Mouse (Mus musculus) embryonic facial prominence, embryonic 10.5 days (tissue): ENCODE results near the gene Gli1. TPM values are rescaled to one million over a fixed set of nuclear protein-coding genes. Genes with fewer than 3 reads are reported as not detected.

Experiments used
- DNase-seq: peaks from one replicate; pipeline ENCODE4 v3.0.0-alpha.2; 2017; ENCODE audit warnings: low spot score
- H3K27ac ChIP-seq: fragments of 300-500 bp; sonication (generic); replicated peaks from 2 replicates; pipeline ENCODE4 v1.5.1; 2016; ENCODE audit warnings: mild to moderate bottlenecking
- H3K27me3 ChIP-seq: fragments of 300-500 bp; sonication (generic); replicated peaks from 2 replicates; pipeline ENCODE4 v1.6.1; 2016; ENCODE audit warnings: low read depth, mild to moderate bottlenecking; ENCODE audit not compliant: poor library complexity, severe bottlenecking
- H3K36me3 ChIP-seq: fragments of 300-500 bp; sonication (generic); replicated peaks from 2 replicates; pipeline ENCODE4 v1.6.1; 2016; ENCODE audit warnings: mild to moderate bottlenecking, moderate library complexity
- H3K4me1 ChIP-seq: fragments of 300-500 bp; sonication (generic); 2 replicates; pipeline ENCODE4 v1.6.1; 2016
- H3K4me3 ChIP-seq: fragments of 300-500 bp; sonication (generic); 2 replicates; pipeline ENCODE4 v1.5.1; 2016; ENCODE audit warnings: mild to moderate bottlenecking, moderate library complexity
- H3K9me3 ChIP-seq: fragments of 300-500 bp; sonication (generic); 2 replicates; pipeline ENCODE4 v1.6.1; 2016; ENCODE audit warnings: mild to moderate bottlenecking
- WGBS: fragments of 180-500 bp; shearing (Covaris S2); methylation state at CpG from one replicate; pipeline ENCODE4 v1.1.7; 2016; 5-methylcytosine and 5-hydroxymethylcytosine counted together
- polyA plus RNA-seq: library from polyadenylated mRNA; unstranded; fragments of >200 nt; fragmentation: Nextera tagmentation; extraction: Ambion mirVana; gene quantifications from 2 replicates; pipeline ENCODE4 v1.2.1, GENCODE M21; 2016

Gene Gli1
- 11.4 and 13.0 TPM in 2 replicates for polyA plus RNA-seq

DNA sequence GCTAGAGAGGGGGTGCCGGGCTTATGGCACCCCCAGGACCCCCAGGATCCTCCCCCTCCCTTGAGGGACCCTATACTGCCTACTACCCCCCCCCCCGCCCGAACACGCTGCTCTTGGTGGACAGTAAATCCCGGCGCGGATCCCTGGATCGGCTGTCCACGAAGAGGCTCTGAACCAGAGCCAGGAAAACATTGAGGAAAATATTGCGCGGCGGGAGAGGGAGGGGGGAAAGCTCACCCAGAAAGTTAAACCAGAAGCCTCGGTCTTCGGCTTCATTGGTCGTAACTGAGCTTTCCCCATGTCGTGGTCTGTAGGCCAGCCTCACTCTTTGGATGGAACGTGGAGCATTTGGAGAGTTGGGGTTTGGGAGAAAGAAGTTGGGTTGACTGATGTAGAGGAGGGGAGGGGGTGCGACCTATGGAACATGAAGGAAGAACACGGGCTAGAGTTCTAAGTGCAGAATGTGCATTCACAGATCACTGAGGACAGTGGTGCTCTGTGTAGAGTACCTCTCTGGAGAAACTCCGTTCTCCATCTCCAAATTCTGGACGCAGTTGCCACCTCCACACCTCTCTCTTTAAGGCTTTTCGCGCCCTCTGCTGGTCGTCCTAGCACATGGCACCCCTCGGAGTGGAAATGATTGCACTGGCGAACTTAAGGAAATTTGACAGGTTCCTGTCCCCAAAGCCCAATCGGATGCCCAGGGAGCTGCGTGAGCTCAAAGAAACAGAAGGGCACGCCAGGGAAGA lies at the start of gene Gli1:
Gli1 (minus strand) TSS at position 84 of the 749 bp plus-strand sequence.
- WGBS = under 1% methylated on average over 29 of the region's 29 CpGs
- H3K27me3 ChIP-seq = peaks cover 23% of the 10 kb centered on the region
- DNase-seq = peak; percentile 90
- peaks cover 13% of the 10 kb centered on the region for H3K36me3 ChIP-seq
- H3K27ac ChIP-seq = peak within 1 kb of the TSS; percentile 96
- no peaks in the 10 kb centered on the region for H3K9me3 ChIP-seq
- H3K4me3 ChIP-seq = peak within 1 kb of the TSS; percentile 72
- H3K4me1 ChIP-seq = peaks cover 45% of the 10 kb centered on the region

DNA sequence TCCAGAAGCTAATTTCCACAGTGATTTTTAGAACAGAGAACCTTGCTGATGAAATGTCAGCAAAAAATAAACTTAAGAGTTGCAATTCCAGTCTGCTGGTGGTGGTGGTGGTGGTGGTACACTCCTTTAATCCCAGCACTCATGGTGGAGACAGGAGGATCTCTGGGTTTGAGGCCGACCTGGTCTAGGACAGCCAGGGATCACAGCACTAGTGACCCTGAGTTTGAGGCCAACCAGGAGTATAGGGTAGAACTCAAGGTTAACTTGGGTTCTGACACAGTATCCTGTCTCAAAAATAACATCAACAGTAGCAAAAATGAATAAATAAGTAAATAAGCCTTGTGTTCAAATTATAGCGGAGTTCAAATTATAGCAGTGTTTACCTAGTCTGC lies 40.0 kb upstream of the Gli1 start:
- 55% methylated on average over 2 of the region's 2 CpGs for WGBS
- DNase-seq = no peak
- Histone ChIP-seq H3K27ac (peak overlapping the region; percentile 95), H3K36me3 (0 out of 2 replicates have a peak, but pooled peaks cover 3% of the 10 kb centered on the region), H3K4me1 (peaks cover 11% of the 10 kb centered on the region), H3K4me3 (peak overlapping the region; percentile 76), H3K27me3 (no peaks in the 10 kb centered on the region), H3K9me3 (no peaks in the 10 kb centered on the region)

DNA sequence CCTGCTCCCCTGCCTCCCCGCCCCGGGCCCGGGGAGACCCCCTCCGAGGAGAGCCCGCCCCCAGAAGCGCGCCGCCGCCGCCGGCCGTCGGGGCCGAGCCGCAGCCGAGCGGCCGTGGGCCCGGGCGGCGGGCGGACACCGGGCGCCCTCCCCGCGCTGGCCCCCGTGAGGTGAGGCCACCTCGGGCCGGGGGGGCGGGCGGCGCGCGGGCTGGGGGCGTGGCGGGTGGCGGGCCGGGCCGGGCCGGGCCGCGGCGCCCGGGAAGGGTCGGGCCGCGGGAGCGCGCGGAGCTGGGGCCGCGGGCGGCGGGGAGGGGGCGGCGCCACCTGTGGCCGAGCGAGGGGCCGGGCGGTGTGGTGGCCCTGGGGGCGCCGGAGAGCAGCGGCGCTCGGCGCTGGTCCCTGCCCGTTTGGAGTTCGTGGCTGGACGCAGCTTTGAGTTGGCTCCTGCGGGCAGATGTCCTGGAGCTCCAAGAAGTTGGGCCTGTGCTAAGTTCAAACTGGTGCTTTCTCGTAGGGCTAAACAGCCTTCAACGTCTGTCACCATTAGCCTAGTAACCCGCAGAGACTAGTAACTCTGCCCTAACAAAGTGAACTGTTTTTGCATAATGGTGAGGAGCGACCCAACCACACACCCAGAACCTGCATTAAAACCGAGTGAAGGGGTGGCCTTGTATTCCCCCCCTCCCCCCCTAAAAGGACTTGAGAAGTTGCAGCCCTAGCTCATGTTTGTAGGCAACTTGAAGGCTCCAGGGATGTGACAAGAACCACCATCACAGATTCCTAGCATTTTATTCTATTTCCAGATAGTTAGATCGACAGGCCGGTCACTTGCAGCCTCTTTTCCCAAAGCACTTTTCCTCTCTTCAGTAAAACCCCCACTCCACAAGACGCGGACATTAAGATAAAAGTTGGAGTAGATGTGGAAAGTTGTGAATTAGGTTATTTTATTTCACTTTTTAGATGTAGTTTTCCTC lies 39.3 kb upstream of the Gli1 start:
- no peaks in the 10 kb centered on the region for H3K27me3 ChIP-seq
- WGBS = 6% methylated on average over 78 of the region's 79 CpGs

DNA sequence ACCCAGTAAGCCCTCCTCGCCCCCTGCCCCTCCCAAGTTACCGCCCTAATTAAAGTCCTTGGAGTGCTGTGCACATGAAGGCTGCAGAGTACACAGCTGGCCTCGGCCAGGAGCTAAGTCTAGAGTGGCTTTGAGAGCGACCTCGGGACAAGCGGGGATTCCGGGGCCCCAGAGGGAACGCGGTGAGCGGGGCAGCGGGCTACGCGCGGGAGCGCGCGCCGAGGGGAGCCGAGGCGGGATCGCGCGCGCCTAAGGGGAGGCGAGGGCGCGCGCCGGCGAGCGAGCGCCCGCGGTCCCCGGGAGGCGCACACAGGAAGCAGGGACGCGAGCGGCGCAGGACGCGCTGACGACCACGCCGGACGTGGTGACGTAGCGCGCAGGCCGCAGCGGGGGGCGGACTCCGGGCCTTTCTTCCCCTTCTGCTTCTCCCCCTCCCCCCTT lies 38.5 kb upstream of the Gli1 start, which contains the start of gene R3hdm2:
R3hdm2 (plus strand) TSS at position 77 of the 441 bp plus-strand sequence.
- H3K27me3 ChIP-seq = no peaks in the 10 kb centered on the region
- DNase-seq = peak; percentile 98
- H3K9me3 ChIP-seq = no peaks in the 10 kb centered on the region
- H3K4me3 ChIP-seq = peak within 1 kb of the TSS; percentile 76
- 0 out of 2 replicates have a peak, but pooled peaks cover 3% of the 10 kb centered on the region for H3K36me3 ChIP-seq
- peak within 1 kb of the TSS; percentile 95 for H3K27ac ChIP-seq
- WGBS = under 1% methylated on average over 53 of the region's 53 CpGs
- peaks cover 11% of the 10 kb centered on the region for H3K4me1 ChIP-seq

More for the DNA sequence above, 39.3 kb upstream of the Gli1 start:
- DNase-seq = peak; percentile 85
- Histone ChIP-seq H3K27ac (peak overlapping the region; percentile 95), H3K9me3 (no peaks in the 10 kb centered on the region), H3K4me1 (peaks cover 11% of the 10 kb centered on the region), H3K4me3 (peak overlapping the region; percentile 76), H3K36me3 (0 out of 2 replicates have a peak, but pooled peaks cover 3% of the 10 kb centered on the region)

DNA sequence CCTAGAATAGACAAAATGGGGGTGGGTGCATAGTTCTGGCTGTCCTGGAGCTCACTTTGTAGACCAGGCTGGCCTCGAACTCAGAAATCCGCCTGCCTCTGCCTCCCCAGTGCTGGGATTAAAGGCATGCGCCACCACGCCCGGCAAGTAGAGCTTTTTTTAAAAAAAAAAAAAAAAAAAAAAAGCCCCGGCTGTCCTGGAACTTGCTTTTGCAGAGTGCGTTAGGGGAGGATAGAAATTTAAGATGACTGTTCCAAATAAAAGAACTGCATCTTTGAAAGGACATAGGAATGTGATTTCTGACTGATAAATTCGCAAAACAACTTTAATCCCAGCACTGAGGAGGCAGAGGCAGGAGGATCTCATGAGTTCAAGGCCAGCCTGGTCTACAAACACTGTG lies 37.9 kb upstream of the Gli1 start:
- 87% methylated on average over 8 of the region's 8 CpGs for WGBS
- H3K4me3 ChIP-seq = peak overlapping the region; percentile 76
- DNase-seq = no peak
- H3K9me3 ChIP-seq = no peaks in the 10 kb centered on the region
- peak overlapping the region; percentile 95 for H3K27ac ChIP-seq
- H3K4me1 ChIP-seq = peaks cover 11% of the 10 kb centered on the region
- no peaks in the 10 kb centered on the region for H3K27me3 ChIP-seq
- 0 out of 2 replicates have a peak, but pooled peaks cover 3% of the 10 kb centered on the region for H3K36me3 ChIP-seq

DNA sequence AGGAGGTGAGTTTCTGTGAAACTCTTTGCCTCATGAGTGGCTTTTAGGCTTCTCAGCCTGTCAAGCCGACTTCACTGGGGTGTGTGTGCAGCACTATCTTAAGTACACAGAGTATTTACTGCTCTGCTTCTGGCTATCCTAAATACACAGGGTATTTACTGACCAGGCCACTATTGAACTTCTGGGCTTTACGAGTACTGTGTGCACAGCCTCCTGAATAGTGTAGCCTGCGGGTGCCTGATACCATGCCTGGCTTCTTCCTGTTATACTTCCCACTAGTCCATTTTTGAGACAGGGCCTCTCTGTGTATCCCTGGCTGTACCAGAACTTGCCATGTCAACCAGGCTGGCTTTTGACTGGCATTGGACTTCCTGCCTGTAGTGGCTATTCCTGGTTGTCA lies 35.9 kb upstream of the Gli1 start:
- H3K36me3 ChIP-seq = no peaks in the 10 kb centered on the region
- peaks cover 11% of the 10 kb centered on the region for H3K4me1 ChIP-seq
- no peaks in the 10 kb centered on the region for H3K27me3 ChIP-seq
- WGBS = 77% methylated on average over 3 of the region's 3 CpGs
- no peak overlapping the region for H3K4me3 ChIP-seq
- H3K9me3 ChIP-seq = no peaks in the 10 kb centered on the region
- DNase-seq = no peak
- H3K27ac ChIP-seq = no peak overlapping the region

DNA sequence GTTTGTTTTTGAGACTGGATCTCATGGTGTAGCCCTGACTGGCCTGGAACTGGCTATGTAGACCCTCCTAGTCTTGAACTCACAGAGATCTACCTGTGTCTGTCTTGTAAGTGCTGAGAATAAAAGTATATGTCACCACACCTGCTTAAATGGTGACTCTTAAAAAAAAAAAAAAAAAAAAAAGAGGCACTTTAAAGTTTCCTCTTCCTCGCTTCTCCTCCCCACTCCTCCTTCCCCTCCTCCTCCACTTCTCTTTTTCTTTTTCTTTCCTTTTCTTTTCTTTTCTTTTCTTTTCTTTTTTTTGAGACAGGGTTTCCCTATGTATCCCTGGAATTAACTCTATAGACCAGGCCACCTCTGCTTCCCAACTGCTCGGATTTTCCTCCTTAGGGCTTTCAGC lies 29.2 kb upstream of the Gli1 start:
- WGBS = 71% methylated on average over 2 of the region's 2 CpGs
- no peaks in the 10 kb centered on the region for H3K27me3 ChIP-seq
- H3K27ac ChIP-seq = no peak overlapping the region
- no peaks in the 10 kb centered on the region for H3K9me3 ChIP-seq
- peaks cover 16% of the 10 kb centered on the region for H3K4me1 ChIP-seq
- no peaks in the 10 kb centered on the region for H3K36me3 ChIP-seq
- DNase-seq = no peak
- H3K4me3 ChIP-seq = no peak overlapping the region

DNA sequence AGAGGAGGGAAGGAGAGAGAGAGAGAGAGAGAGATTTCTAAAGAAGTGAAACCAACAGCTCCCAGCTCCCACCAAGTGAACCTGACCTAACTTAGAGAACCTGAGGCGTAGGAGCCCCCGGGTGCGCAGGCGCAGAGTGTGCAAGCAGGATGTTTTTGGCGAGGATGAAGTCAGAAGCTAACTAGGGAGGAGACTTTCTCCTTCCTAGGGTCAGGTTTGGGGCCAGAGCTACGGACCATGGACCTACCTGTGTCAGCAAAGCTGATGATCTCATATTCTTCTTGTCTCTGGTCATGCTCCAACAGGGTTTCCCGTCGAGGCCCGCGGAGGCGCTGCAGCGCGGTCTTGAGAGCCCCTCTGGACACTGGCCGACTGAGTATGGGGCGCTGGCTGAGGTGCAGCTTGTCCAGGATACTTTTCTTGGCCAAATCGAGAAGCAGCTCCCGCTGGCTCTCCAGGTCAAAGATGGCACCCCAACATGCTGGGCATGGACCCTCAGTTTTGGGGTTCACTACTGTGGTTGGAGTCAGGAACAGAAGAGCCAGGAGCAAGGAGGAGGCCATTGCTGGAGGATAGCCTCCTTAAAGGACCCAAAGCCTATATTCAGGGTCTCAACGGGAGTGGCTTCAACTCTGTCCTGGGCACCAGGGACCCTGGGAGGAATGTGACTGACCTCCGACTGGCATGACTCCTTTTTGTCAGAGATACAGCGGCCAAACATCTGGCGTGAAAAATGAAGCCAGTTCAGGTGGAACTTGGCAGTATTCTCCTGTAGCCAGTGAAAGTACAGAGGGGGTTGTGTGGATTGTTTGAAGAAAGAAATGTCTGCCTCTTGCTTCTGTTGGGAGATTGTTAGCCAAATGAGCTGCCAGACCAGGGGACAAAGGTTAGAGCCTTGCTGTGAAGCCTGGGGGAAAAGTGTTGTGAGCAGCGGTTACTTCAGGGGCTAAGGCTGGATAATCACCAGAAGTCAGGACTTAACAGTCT lies 28.4 kb upstream of the Gli1 start, which contains the start of gene Inhbc:
Inhbc (minus strand) TSS at position 598 of the 987 bp plus-strand sequence.
- Histone ChIP-seq H3K4me1 (peaks cover 16% of the 10 kb centered on the region), H3K4me3 (no peak within 1 kb of the TSS), H3K27me3 (no peaks in the 10 kb centered on the region), H3K9me3 (no peaks in the 10 kb centered on the region), H3K27ac (no peak within 1 kb of the TSS), H3K36me3 (no peaks in the 10 kb centered on the region)
- no peak for DNase-seq
- WGBS = 75% methylated on average over 22 of the region's 22 CpGs

DNA sequence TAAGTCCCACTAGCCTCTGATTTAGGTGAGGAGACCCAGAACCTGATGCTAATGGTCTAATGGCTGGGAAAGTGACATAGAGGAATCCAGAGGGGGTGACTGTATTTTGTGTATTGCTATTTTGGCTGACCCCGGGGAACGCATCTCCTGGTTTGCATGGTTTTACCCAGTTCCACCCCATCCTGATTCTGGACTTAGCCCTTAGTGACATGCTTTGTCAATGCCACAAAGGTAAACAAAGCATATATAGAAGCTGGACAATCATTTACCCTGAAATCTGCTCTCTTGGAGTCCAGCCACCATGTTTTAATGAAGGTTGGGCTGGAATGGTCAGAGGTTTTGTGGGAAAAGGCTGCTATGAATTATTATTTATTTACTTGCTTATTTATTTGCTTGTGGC lies 26.5 kb upstream of the Gli1 start:
- Histone ChIP-seq H3K27me3 (no peaks in the 10 kb centered on the region), H3K27ac (no peak overlapping the region), H3K4me1 (peaks cover 16% of the 10 kb centered on the region), H3K36me3 (no peaks in the 10 kb centered on the region), H3K4me3 (no peak overlapping the region), H3K9me3 (no peaks in the 10 kb centered on the region)
- no peak for DNase-seq
- 81% methylated on average over 2 of the region's 2 CpGs for WGBS

DNA sequence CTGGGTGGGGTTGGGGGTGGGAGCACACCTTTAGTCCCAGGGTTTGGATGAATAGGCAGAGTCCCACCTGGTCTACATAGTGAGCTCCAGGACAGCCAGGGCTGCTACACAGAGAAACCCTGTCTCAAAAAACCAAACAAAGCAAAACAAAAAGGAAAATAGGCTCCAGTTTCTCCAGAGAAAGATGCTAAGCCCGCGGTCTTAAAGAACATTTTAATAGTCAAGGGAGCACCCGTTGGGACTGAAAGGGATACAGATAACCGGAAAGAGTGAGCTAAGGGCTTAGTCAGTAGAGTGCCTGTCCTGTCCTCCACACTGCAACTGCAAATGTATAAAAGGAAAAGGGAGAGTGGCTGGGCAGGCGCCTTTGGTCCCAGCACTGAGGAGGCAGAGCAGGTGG lies 25.3 kb upstream of the Gli1 start:
- H3K27ac ChIP-seq = no peak overlapping the region
- no peak overlapping the region for H3K4me3 ChIP-seq
- 75% methylated on average over 5 of the region's 5 CpGs for WGBS
- no peaks in the 10 kb centered on the region for H3K36me3 ChIP-seq
- no peaks in the 10 kb centered on the region for H3K9me3 ChIP-seq
- DNase-seq = no peak
- H3K27me3 ChIP-seq = no peaks in the 10 kb centered on the region
- H3K4me1 ChIP-seq = peaks cover 16% of the 10 kb centered on the region

DNA sequence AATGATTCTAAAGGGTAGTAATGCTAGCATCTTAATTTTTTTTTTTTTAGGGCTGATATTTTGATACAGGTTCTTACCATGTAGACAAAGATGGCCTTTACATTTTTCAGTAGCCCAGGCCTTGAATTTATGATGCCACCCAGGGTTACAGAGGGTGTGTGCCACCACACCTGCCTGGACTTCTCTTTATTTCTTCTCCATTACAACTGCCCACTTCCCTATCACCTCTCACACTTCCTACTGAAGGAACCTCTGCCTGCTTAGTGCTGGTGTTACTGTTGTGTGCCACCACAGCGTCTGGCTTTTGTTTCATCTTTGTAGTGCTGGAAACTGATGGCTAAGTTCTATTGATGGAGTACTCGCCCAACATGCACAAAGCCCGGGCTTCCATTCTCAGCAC lies 18.9 kb upstream of the Gli1 start:
- H3K27ac ChIP-seq = no peak overlapping the region
- no peak for DNase-seq
- 88% methylated on average over 3 of the region's 3 CpGs for WGBS
- H3K36me3 ChIP-seq = no peaks in the 10 kb centered on the region
- peaks cover 1% of the 10 kb centered on the region for H3K4me1 ChIP-seq
- no peak overlapping the region for H3K4me3 ChIP-seq
- H3K27me3 ChIP-seq = no peaks in the 10 kb centered on the region
- H3K9me3 ChIP-seq = no peaks in the 10 kb centered on the region
